Mouse (Mus musculus) hematopoietic stem cell, adult 5-6 weeks (primary cell): ENCODE data around the gene Usf3. TPM values are rescaled to one million over a fixed set of nuclear protein-coding genes. Genes with fewer than 3 reads are reported as not detected.

ENCODE experiments used
- ATAC-seq, 2 experiments: fragments of 125-278 bp in 1 of 2; replicated peaks in 1 of 2; 2 replicates each; pipeline ENCODE4 v1.8.0; 2016 to 2017; ENCODE audit warnings: inconsistent platforms in 2 of 2, mild to moderate bottlenecking in 2 of 2, moderate number of reproducible peaks in 2 of 2, low read depth in 1 of 2, moderate TSS enrichment in 1 of 2; ENCODE audit not compliant: low FRiP score in 2 of 2, poor library complexity in 2 of 2, severe bottlenecking in 2 of 2, insufficient read depth in 1 of 2, low TSS enrichment in 1 of 2
- total RNA-seq: library from RNA; stranded (forward); fragments of 172-1452, 232-1000 nt; gene quantifications from 2 replicates; pipeline ENCODE4 v1.2.3, GENCODE M21; 2017

The Usf3 gene
- total RNA-seq, 1 experiment from 2014 or later = 13.5 TPM

DNA sequence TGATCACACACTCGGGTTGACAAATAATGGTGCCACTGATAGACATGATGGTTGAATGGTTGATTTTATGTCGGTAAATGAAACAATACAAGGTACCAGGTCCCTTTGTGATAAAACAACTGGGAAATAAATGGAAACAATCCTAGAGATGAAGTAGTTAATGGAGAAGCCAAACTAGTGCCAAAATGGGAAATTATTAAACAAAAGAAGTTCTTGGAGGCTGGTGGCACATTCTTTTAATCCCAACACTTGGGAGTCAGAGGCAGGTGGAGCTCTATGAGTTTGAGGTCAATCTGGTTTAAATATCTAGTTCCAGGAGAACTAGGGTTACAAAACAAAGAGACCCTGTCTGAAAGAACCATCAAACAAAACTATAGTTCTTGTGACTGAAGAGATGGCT lies 91.9 kb downstream of the Usf3 start:
- ATAC-seq = no peak

GRCm38 (mm10) chr16:44265562-44265961 lies 92.5 kb downstream of the Usf3 start:
- ATAC-seq = no peak

GRCm38 (mm10) chr16:44268541-44269215 lies 95.6 kb downstream of the Usf3 start:
- no peak for ATAC-seq

- no peak for ATAC-seq
Measured at GRCm38 (mm10) chr16:44269578-44269977, 96.5 kb downstream of the Usf3 start.

DNA sequence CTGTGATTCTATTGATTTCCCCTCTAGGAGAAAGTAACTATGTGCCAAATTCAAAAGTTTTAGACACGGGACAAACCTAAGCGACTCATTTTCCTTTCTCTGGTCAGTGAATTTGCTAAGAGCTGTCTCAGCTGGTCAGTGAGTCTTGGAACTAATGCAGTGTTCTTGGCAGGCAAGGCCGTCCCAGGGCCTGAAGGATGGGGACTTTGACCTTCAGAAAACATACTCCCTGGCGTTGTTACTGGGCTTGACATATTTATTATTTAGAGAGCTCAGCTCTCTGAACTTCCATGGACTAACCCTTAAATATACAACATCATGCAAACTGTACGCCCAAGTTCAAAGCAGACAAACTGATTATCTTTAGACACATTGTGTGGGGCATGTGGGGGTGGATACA lies 97.6 kb downstream of the Usf3 start:
- no peak for ATAC-seq

DNA sequence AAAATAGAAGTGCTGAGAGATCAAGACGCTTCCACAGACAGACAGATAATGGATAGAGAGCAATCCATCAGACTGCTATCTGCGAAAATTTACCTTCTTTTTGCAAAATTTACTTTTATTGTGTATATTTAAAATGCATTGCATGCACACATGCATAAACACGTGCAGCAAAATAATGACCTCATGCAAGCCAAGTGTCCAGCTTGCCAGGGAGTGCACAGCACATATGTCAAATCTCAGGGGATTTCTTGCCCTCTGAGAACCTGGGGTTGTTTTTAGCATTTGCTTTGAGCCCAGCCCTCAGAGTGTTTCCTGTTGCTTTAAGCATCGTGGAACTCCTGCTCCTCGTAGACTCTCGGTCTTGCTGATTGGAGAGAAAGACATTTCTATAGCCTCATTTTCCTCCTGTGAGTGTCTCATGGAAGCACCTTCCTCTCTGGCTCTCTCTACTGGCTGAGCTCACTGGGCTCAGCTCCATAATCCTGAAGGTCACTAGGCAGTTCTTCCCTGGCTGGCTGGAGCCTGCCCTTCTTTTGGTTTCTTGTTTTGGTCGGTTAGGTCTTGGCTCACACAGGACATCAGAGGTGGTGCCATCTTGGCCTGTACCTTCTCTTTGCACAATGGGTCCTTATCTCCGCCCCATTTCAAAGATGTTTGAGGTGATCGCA lies 98.5 kb downstream of the Usf3 start:
- no peak for ATAC-seq

Other genes starting within 250 kb of the Usf3 start
- 46.3 and 90.1 TPM in 2 replicates for gene Qtrt2, start 246.4 kb upstream of the Usf3 start, total RNA-seq
- gene Zdhhc23, start 193.5 kb upstream of the Usf3 start, total RNA-seq = 2.1 and 7.3 TPM in 2 replicates
- 6.2 and 11.8 TPM in 2 replicates for gene Gramd1c, start 109.9 kb upstream of the Usf3 start, total RNA-seq
- gene Atp6v1a, start 33.5 kb upstream of the Usf3 start, total RNA-seq = 49.9 and 68.7 TPM in 2 replicates
- gene Naa50, start 33.4 kb upstream of the Usf3 start, total RNA-seq = 95.1 and 108 TPM in 2 replicates
- gene Sidt1, start 159.9 kb downstream of the Usf3 start, total RNA-seq = 0.25 TPM in 1 of 2 replicates, not detected in the other
- gene Spice1, start 173.9 kb downstream of the Usf3 start, total RNA-seq = 27.3 and 39.1 TPM in 2 replicates
- not detected in 2 replicates for gene Cfap44, start 221.6 kb downstream of the Usf3 start, total RNA-seq